Mouse (Mus musculus): Measurements from ENCODE around the gene Hnrnpk. TPM values are rescaled to one million over a fixed set of nuclear protein-coding genes. Genes with fewer than 3 reads are reported as not detected.
"Not testable (repeated sequence)": the region's sequence is repeated elsewhere in the genome, so short reads cannot be mapped to it uniquely, and the experiment has no call there.

Hnrnpk gene
- polyA plus RNA-seq, 1 experiment from 2014 or later = 1,360 TPM

DNA sequence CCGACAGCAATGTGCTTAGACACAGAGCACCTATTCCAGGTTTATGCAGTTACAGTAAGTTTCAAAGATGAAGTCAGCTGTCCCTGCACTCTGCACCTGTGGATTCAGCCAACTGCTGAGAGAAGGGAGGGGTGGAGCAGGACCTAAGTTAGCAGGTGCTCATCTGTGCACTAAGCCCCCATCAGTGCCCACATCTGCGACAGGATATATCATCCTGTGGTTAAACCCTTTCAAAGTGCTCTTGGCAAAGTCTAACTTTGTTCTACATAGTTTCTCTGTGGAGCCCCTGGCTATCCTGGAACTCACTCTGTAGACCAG is 30.0 kb downstream of the Hnrnpk start:
- no peaks in the 10 kb centered on the region for H3K27me3 ChIP-seq (ENCODE audit: control insufficient read depth, insufficient read depth, low read length)
- no peak overlapping the region for H3K9ac ChIP-seq (ENCODE audit: low read length)
- peak overlapping the region; percentile 8; the same call in 1 of the 2 replicates for H3K27ac ChIP-seq (ENCODE audit: low read length)
- no peak overlapping the region for H3K4me3 ChIP-seq (replicated peaks; ENCODE audit: low read length)
- H3K9me3 ChIP-seq (replicated peaks; ENCODE audit: control insufficient read depth, low read length) = no peaks in the 10 kb centered on the region
- H3K4me2 ChIP-seq (ENCODE audit: low read depth, low read length) = no peak overlapping the region
- WGBS = 73% methylated on average over 2 of the region's 2 CpGs
- no peak for ATAC-seq (ENCODE audit: insufficient read depth, low FRiP score)
- no peaks in the 10 kb centered on the region for H3K36me3 ChIP-seq (ENCODE audit: control insufficient read depth, insufficient read depth, low read length)
- no peaks in the 10 kb centered on the region for H3K4me1 ChIP-seq (ENCODE audit: control insufficient read depth, insufficient read depth, low read length)

DNA sequence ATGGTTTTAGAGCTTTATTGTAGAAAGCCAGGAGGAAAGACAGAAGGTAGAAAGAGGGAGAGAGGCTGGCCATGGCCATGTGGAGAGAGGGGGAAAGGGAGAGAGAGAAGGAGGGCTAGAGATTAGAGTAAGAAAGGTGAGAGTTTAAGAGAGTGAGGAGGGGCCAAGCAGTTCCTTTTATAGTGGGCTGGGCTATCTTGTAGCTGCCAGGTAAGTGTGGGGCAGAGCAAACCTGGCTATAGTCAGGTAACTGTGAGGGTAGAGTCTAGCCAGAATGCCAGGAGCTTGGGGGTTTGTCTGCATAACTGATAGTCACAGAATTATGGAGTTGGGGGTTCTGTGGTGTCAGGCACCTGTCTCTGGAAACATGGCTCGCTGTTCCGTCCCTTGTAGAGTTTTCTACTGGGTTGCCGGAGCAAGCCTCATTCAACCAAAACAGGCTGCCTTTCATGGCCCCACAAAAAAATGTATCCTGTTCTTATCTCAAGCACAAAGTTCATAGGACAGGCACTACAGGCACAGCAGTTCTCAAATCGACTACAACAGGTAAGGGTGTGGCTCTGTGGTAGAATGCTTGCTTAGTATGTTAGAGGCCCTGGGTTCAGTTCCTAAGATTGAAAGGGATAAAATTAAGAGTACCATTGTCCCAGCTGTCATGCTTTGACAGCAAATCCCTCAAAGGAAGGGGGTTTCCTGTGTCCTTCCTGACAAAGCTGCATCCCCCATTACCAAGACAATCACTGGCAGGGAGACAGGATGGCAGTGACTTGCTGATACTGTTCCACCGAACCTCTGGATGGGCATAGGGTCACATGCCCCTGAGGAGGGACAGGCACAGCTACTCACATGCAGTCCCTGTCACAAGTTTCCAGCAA is 30.6 kb downstream of the Hnrnpk start:
- no peak overlapping the region for H3K4me3 ChIP-seq (replicated peaks; ENCODE audit: low read length)
- H3K4me1 ChIP-seq (ENCODE audit: control insufficient read depth, insufficient read depth, low read length) = no peaks in the 10 kb centered on the region
- peak; percentile 75; the same call in 1 of the 2 replicates for ATAC-seq (ENCODE audit: insufficient read depth, low FRiP score)
- H3K9ac ChIP-seq (ENCODE audit: low read length) = no peak overlapping the region
- 69% methylated on average over 5 of the region's 5 CpGs for WGBS
- H3K4me2 ChIP-seq (ENCODE audit: low read depth, low read length) = no peak overlapping the region
- no peaks in the 10 kb centered on the region for H3K27me3 ChIP-seq (ENCODE audit: control insufficient read depth, insufficient read depth, low read length)
- no peaks in the 10 kb centered on the region for H3K36me3 ChIP-seq (ENCODE audit: control insufficient read depth, insufficient read depth, low read length)
- H3K27ac ChIP-seq (ENCODE audit: low read length) = peak overlapping the region; percentile 14
- H3K9me3 ChIP-seq (replicated peaks; ENCODE audit: control insufficient read depth, low read length) = no peaks in the 10 kb centered on the region

GRCm38 (mm10) chr13:58368835-58369234 is 34.3 kb downstream of the Hnrnpk start:
- whole genome bisulfite sequencing = 59% methylated on average over 4 of the region's 4 CpGs
- no peaks in the 10 kb centered on the region for H3K27me3 ChIP-seq (ENCODE audit: control insufficient read depth, insufficient read depth, low read length)
- ATAC-seq (ENCODE audit: insufficient read depth, low FRiP score) = no peak
- H3K36me3 ChIP-seq (ENCODE audit: control insufficient read depth, insufficient read depth, low read length) = no peaks in the 10 kb centered on the region
- no peaks in the 10 kb centered on the region for H3K9me3 ChIP-seq (replicated peaks; ENCODE audit: control insufficient read depth, low read length)
- no peaks in the 10 kb centered on the region for H3K4me1 ChIP-seq (ENCODE audit: control insufficient read depth, insufficient read depth, low read length)
- no peak overlapping the region for H3K9ac ChIP-seq (ENCODE audit: low read length)
- no peak overlapping the region for H3K27ac ChIP-seq (ENCODE audit: low read length)
- H3K4me3 ChIP-seq (replicated peaks; ENCODE audit: low read length) = no peak overlapping the region
- no peak overlapping the region for H3K4me2 ChIP-seq (ENCODE audit: low read depth, low read length)

DNA sequence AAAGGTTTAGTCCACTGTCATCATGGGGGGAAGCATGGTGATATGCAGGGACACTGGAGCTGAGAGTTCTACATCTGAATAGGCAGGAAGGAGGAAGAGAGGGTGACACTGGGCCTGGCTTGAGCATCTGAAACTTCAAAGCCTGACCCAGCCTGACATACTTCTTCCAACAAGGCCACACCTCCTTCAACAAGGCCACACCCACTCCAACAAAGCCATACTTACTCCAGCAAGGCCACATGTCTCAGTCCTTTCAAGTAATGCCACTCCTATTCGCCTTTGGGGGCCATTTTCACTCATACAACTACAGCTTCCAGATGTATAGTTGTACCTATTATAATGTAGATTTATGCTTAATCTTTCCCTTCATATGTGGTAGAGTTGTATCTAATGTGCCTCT is 35.5 kb downstream of the Hnrnpk start:
- WGBS = 62% methylated on average over 1 of the region's 1 CpGs
- Histone ChIP-seq H3K36me3 (ENCODE audit: control insufficient read depth, insufficient read depth, low read length) (no peaks in the 10 kb centered on the region), H3K4me2 (ENCODE audit: low read depth, low read length) (no peak overlapping the region), H3K27ac (ENCODE audit: low read length) (no peak overlapping the region), H3K9ac (ENCODE audit: low read length) (no peak overlapping the region), H3K9me3 (replicated peaks; ENCODE audit: control insufficient read depth, low read length) (no peaks in the 10 kb centered on the region), H3K27me3 (ENCODE audit: control insufficient read depth, insufficient read depth, low read length) (no peaks in the 10 kb centered on the region), H3K4me1 (ENCODE audit: control insufficient read depth, insufficient read depth, low read length) (no peaks in the 10 kb centered on the region), H3K4me3 (replicated peaks; ENCODE audit: low read length) (no peak overlapping the region)
- ATAC-seq (ENCODE audit: insufficient read depth, low FRiP score) = no peak

- ATAC-seq (ENCODE audit: insufficient read depth, low FRiP score) = no peak
- no peaks in the 10 kb centered on the region for H3K9me3 ChIP-seq (replicated peaks; ENCODE audit: control insufficient read depth, low read length)
- H3K4me2 ChIP-seq (ENCODE audit: low read depth, low read length) = no peak overlapping the region
- no peak overlapping the region for H3K9ac ChIP-seq (ENCODE audit: low read length)
- no peaks in the 10 kb centered on the region for H3K4me1 ChIP-seq (ENCODE audit: control insufficient read depth, insufficient read depth, low read length)
- no peaks in the 10 kb centered on the region for H3K36me3 ChIP-seq (ENCODE audit: control insufficient read depth, insufficient read depth, low read length)
- no peaks in the 10 kb centered on the region for H3K27me3 ChIP-seq (ENCODE audit: control insufficient read depth, insufficient read depth, low read length)
- 78% methylated on average over 3 of the region's 3 CpGs for WGBS
- no peak overlapping the region for H3K4me3 ChIP-seq (replicated peaks; ENCODE audit: low read length)
- H3K27ac ChIP-seq (ENCODE audit: low read length) = no peak overlapping the region
Measured at GRCm38 (mm10) chr13:58366373-58366772, 36.8 kb downstream of the Hnrnpk start.

DNA sequence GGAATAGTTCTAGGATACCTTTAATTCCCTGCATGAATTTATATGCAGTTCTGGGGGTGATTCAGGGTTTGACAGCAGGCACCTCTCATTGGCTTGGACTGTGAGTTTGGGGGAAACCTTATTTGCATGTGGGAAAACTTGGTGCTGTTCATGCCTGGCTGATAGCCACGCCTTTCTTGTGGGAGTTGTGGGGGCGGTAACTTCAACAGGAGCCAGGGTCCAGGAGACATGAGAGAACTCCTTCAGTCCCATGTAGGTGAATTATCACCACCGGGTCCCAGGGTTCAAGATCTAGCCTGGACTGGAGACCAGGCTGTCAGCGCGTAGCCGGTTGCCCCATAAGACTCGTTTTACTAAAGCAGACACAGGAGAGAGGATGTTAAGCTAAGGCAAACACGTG is 38.0 kb downstream of the Hnrnpk start:
- H3K4me3 ChIP-seq (replicated peaks; ENCODE audit: low read length); H3K36me3 ChIP-seq (ENCODE audit: control insufficient read depth, insufficient read depth, low read length); H3K4me1 ChIP-seq (ENCODE audit: control insufficient read depth, insufficient read depth, low read length); H3K9ac ChIP-seq (ENCODE audit: low read length); H3K27me3 ChIP-seq (ENCODE audit: control insufficient read depth, insufficient read depth, low read length); H3K9me3 ChIP-seq (replicated peaks; ENCODE audit: control insufficient read depth, low read length); ATAC-seq (ENCODE audit: insufficient read depth, low FRiP score); H3K4me2 ChIP-seq (ENCODE audit: low read depth, low read length); H3K27ac ChIP-seq (ENCODE audit: low read length): not testable (repeated sequence)
- WGBS = 78% methylated on average over 8 of the region's 8 CpGs

DNA sequence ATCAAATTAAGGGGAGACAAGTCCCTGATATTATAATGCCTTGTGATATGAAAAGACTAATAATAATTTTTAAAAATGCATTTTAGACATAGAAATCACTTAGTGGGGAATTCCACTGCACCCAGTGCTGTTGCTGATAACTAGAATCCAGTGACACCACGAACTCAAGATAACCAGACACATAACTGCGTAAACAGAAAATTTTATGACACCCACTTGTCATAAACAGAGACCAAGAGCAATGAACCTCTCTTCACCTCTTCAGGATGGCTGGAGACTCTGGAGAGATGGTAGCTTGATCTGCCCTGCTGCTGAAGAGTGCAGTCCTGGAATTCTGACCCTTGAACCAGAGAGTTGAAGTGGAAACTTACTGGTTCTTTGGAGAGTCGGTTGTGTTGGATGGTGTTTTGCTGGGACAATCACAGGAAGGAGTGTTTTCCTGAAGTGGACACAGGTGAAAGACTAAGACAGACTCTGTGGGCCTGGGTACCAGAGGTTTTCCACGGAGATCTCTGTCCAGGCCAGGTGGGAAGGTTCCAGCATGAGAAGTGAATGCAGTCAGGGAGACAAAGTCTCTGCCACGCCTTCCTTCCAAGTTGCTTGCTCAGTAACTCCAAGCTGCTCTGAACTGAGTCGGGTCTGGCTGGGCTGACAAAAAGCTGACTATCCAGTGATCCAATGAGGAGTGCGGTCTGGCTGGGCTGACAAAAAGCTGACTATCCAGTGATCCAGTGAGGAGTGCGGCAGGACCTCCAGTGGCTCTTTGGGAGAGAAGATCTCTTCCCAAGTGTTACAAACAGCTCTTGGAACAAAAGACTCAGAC is 38.6 kb downstream of the Hnrnpk start:
- H3K4me2 ChIP-seq (ENCODE audit: low read depth, low read length) = no peak overlapping the region
- no peaks in the 10 kb centered on the region for H3K9me3 ChIP-seq (replicated peaks; ENCODE audit: control insufficient read depth, low read length)
- no peaks in the 10 kb centered on the region for H3K27me3 ChIP-seq (ENCODE audit: control insufficient read depth, insufficient read depth, low read length)
- no peak for ATAC-seq (ENCODE audit: insufficient read depth, low FRiP score)
- no peak overlapping the region for H3K9ac ChIP-seq (ENCODE audit: low read length)
- 71% methylated on average over 8 of the region's 8 CpGs for WGBS
- no peak overlapping the region for H3K4me3 ChIP-seq (replicated peaks; ENCODE audit: low read length)
- H3K27ac ChIP-seq (ENCODE audit: low read length) = no peak overlapping the region
- H3K36me3 ChIP-seq (ENCODE audit: control insufficient read depth, insufficient read depth, low read length) = no peaks in the 10 kb centered on the region
- no peaks in the 10 kb centered on the region for H3K4me1 ChIP-seq (ENCODE audit: control insufficient read depth, insufficient read depth, low read length)

DNA sequence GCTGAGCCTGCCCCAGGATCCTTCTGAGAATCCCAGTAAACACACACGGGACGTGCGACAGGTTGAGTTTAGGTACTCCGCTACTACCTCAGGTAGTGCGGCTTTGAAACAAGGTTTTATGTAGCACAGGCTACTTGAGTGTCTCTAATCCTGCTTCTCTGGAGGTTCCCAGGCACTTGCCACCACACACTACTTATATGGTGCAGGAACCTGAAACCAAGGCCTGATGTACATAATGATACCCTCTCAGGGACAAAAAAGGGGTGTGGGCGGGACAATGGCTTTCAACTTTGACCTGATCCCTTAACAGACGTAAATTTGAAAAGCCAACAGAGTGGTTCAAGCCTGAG is 43.9 kb downstream of the Hnrnpk start:
- peak; percentile 76 for ATAC-seq (ENCODE audit: insufficient read depth, low FRiP score)
- no peaks in the 10 kb centered on the region for H3K9me3 ChIP-seq (replicated peaks; ENCODE audit: control insufficient read depth, low read length)
- 0 out of 2 replicates have a peak overlapping the region, but pooled peaks have one; percentile 34 for H3K9ac ChIP-seq (ENCODE audit: low read length)
- H3K27me3 ChIP-seq (ENCODE audit: control insufficient read depth, insufficient read depth, low read length) = no peaks in the 10 kb centered on the region
- peak overlapping the region; percentile 61 for H3K27ac ChIP-seq (ENCODE audit: low read length)
- no peaks in the 10 kb centered on the region for H3K36me3 ChIP-seq (ENCODE audit: control insufficient read depth, insufficient read depth, low read length)
- peak overlapping the region; percentile 69 for H3K4me3 ChIP-seq (replicated peaks; ENCODE audit: low read length)
- H3K4me2 ChIP-seq (ENCODE audit: low read depth, low read length) = peak overlapping the region; percentile 97
- WGBS = 4% methylated on average over 7 of the region's 7 CpGs
- H3K4me1 ChIP-seq (ENCODE audit: control insufficient read depth, insufficient read depth, low read length) = no peaks in the 10 kb centered on the region

- Histone ChIP-seq H3K4me1 (ENCODE audit: control insufficient read depth, insufficient read depth, low read length) (no peaks in the 10 kb centered on the region), H3K4me3 (replicated peaks; ENCODE audit: low read length) (peak within 1 kb of the TSS; percentile 69), H3K27ac (ENCODE audit: low read length) (peak within 1 kb of the TSS; percentile 61), H3K4me2 (ENCODE audit: low read depth, low read length) (peak within 1 kb of the TSS; percentile 97), H3K9me3 (replicated peaks; ENCODE audit: control insufficient read depth, low read length) (no peaks in the 10 kb centered on the region), H3K36me3 (ENCODE audit: control insufficient read depth, insufficient read depth, low read length) (no peaks in the 10 kb centered on the region), H3K27me3 (ENCODE audit: control insufficient read depth, insufficient read depth, low read length) (no peaks in the 10 kb centered on the region), H3K9ac (ENCODE audit: low read length) (peak within 1 kb of the TSS; percentile 75)
- under 1% methylated on average over 75 of the region's 85 CpGs for WGBS
- peak; percentile 99 for ATAC-seq (ENCODE audit: insufficient read depth, low FRiP score)
Measured at GRCm38 (mm10) chr13:58358629-58359303, 44.4 kb downstream of the Hnrnpk start, which contains the start of gene Kif27. Gene Kif27, minus strand, starts transcription at chr13:58359122.

All from stomach, embryonic 16.5 days (tissue).